Mouse (Mus musculus): ENCODE results near the gene Apol8.
"Not testable (repeated sequence)": the region's sequence is repeated elsewhere in the genome, so short reads cannot be mapped to it uniquely, and the experiment has no call there.

Gene Apol8

DNA sequence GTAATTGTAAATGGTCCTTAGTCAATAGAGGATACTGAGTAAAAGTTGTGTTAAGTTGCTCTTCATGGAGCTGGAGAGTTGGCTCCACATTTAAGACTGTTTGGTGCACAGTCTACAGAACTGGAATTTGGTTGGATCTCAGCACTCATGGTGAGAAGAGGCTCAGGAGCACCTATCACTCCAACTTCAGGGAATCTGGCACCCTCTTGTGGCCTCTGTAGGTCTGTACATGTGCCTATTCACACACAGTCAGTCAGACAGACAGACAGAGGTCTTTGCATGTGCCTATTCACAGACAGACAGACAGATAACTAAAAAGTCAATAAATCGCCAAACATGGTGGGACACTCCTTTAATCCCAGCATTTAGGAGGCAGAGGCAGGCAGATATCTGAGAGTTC is 6.3 kb downstream of the Apol8 start:
- no peak for DNase-seq (ENCODE audit: low spot score)

DNA sequence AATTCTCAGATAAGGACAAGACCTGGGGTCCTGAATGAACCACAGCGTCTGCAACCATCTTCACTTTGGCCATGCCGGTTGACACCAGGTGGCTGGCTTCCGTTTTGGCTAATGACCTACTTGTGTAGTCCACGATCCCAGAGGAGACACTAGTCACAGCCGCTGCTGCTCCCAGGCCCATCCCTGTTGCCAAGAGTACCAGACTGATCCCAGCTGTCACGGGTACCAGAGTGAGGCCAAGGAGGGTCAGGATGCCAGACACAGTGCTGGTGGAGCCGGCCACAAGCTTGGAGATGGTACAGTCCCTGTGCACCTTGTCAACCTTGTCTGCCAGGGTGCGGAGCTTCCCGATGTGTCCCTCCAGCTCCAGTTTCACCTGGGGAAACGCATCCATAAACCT is 7.1 kb downstream of the Apol8 start:
- no peak for DNase-seq (ENCODE audit: low spot score)

DNA sequence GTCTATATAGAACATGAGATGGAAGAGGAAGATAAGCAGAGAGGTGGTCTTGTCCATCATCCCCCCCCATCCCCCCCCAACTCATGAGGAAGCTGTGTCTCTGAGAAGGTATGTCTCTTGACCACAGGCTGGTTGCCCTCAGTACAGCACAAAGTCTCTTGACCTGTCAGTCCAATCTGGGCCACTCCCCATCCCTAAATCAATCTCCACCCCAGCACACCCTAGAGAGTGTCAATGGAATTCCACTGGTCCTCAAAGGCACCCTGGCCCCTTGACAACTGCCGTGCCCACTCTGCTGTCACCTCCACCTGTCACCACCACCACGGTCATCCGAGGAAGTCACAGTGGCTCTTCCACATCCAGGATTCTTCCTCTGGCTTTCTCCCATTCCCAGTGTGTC is 8.4 kb downstream of the Apol8 start:
- DNase-seq (ENCODE audit: low spot score) = no peak

DNA sequence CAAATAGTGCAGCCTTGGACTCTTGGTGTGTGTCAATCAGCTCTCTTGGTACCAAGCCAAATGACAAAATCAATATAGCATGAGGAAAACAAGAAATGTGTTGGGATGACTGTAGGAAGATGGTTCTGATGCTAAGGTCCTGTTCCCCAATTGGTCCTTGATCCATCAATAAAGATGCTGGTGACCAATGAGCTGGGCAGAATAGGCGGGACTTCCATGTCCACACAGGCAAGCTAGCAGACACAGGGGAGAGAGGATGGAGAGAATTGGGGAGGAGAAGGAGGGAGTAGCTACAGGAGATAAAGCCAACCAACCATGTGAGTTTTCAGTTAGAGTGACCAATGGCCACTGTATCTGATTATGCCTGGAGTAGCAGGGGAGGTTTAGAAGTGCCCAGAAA is 10.5 kb downstream of the Apol8 start:
- no peak for DNase-seq (ENCODE audit: low spot score)

DNA sequence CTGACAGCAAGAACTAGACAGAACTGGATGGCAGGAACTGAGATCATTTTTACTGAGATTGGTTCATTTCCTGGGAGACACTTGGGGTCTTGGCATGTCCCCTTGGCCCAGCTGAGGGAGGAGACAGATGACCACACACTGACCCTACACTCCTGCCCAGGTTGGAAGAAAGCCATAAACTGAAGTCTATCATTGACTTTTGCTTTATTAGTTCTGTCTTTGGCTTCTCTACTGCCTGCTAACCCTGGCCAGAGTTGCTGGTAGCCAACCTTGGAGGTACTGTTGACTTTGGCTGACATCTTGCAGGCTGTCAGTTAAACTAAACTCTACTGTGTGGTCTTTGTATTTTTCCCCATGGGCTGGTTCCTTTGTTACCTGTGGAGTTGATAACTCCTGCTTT is 11.7 kb downstream of the Apol8 start:
- DNase-seq (ENCODE audit: low spot score) = no peak

DNA sequence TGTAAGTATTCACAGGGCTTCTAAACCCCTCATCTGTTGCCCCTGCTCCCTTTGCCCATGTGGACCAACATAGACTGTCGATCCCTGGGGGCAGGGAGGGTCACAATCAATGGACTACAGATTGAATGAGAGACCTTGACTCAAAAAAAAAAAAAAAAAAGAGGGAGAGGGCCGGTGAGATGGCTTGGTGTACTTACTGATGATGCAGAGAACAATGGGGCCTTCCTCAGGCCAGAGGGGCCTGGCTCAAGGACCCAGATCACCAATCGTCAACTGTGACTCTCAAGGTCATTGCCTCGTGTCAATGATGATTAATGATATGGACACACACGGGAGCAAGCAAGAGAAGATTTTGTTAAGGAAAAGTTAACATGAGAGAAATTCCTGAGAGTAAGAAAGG is 12.2 kb downstream of the Apol8 start:
- no peak for DNase-seq (ENCODE audit: low spot score)

DNA sequence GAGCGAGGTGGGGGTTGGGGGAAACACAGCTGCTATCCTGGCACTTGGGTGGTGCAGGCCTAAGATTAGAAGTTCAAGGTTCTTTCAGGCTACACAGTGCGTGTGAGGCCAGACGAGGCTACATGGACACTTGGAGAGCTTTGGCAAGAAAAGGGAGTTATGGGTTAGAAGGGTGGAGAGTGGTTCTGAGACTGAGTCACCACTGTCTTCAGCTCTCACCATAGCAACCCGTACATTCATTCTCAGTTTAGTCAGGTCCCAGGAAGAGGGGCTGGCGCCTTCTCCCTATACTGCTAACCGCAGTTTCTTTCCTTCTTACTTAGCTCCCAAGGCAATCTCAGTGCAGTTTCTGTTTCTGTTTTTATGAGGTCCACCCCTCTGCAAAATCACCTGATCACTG is 15.2 kb downstream of the Apol8 start:
- not testable (repeated sequence) for DNase-seq (ENCODE audit: low spot score)

DNA sequence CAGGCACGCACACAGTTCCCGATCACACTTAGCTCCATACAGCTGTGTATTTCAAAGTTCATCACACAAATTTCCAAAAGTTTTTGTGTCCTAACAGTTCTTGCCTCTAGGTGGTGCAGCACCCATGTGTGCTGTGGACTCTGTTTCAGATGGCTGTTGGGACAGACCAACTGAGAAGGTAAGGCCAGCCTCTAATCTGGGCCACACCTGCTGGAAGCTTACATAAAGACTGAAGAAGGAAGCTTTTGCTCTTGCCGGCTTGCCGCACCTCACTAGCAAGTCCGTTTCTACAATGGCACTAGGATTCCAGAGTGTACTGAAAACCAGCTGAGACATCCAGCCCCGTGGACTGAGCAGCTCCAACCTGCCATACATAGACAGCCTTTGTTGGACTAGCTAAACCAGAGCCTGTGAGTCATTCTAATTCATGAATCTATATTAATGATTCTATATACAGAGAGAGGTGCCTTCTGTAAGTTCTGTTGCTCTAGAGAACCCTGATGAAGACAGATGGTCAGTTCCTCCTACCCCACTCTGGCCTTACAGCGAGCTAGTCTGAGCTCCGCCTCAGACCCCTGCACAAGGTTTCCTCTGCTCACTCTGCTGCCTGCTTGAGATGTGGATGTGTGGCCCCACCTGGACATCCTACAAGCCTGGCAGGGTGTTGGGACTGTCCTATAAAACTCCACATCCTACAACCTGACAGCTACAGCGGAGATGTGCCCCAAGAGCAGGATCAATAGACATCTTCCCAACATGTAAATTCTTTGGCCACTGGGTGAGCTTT is 16.1 kb downstream of the Apol8 start:
- DNase-seq (ENCODE audit: low spot score) = no peak

DNA sequence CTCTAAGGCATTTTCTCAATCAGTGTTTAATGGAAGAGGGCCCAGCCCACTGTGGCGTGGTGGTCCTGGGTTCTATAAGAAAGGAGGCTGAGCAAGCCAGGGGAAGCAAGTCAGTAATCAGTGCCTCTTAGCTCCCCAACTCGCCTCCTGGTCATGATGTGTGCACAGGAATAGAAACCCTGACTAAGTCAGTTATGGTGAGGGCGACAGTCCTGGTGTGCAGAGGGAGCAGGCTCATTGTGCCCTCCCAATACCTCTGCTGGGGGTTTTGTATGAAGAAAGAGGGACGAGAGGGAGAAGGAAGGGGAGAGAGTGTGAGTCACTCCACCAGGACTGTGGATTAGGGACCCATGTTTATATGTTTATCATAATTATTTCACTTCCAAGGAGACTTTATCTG is 22.9 kb downstream of the Apol8 start:
- DNase-seq (ENCODE audit: low spot score) = not testable (repeated sequence)

DNA sequence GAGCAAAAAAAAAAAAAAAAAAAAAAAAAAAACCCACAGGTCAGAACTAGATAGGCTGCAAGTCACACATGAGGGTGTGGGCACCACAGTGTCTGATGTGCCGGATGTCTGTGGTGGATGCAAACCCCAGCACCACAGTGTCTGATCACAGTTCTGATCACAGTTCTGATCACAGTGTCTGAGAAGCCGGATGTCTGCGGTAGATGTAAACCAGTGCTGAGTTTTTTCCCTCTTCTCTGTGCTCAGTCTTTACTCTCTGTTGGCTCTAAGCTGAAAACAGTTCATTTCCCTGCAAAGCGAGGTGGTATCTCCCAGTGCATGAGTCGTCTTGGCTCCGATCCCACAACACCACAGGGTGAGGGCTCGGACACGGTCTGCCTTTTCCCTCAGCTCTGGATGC is 23.4 kb downstream of the Apol8 start:
- DNase-seq (ENCODE audit: low spot score) = not testable (repeated sequence)

DNA sequence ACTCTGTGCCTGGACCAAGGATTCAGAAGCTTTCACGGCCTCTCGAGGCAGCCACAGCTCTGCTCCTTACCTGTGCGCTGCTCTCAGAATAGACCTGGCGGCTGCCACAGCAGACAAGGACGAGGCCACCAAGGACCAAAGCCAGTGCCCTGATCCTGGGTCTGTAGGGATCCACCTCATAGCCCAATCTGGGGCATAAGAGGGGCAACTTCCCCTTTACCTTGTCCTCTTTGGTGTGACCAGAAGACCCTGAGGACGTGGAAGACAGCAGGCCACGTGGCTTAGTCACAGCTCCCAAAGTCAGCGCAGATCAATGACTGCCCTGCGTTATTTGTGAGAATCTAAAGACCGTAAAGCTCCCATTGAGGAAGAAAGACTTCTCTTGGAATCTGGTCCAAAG is 24.0 kb downstream of the Apol8 start:
- DNase-seq (ENCODE audit: low spot score) = not testable (repeated sequence)

DNA sequence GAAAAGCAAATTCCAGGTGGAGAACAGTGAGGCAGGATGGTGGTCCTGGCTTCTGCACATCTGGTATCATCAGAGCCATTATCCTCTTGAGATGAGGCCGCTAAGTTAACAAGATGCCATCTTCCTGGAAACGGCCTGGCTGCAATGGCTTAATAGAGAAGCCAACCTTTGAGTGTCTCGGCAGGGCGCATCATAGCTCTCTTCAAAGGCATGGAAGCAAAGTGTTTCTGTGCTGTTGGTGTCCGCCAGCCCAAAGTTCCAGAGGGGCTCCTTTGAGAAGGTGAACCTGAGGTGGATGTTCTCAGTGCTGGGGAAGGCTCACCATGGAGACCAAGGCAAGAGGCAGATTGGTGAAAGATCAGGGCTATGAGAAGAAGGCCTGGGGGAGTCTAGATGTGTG is 25.2 kb downstream of the Apol8 start:
- DNase-seq (ENCODE audit: low spot score) = no peak

DNA sequence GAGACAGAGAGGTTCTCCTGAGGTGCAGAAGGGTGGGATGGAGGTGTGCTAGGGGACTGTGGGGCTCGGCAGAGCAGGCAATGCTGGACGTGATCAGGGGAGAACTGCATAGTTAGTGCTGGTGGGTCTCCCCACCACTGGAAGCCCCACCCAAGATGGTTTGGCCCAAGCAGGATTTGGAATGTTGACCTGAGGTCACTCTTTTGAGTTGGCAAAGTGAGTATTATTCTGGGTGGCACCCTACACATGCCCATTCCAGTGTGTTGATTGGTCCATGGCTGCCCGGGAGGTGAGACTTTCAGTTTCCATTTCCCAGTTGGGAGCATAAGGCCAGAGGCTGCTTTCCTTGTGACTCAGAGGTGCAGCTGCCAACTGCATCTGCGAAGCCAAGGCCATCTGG is 28.1 kb downstream of the Apol8 start, which contains the start of gene Apol9b:
TSS of gene Apol9b (plus strand) at position 301 of the 400 bp plus-strand sequence.
- DNase-seq (ENCODE audit: low spot score) = not testable (repeated sequence)

DNA sequence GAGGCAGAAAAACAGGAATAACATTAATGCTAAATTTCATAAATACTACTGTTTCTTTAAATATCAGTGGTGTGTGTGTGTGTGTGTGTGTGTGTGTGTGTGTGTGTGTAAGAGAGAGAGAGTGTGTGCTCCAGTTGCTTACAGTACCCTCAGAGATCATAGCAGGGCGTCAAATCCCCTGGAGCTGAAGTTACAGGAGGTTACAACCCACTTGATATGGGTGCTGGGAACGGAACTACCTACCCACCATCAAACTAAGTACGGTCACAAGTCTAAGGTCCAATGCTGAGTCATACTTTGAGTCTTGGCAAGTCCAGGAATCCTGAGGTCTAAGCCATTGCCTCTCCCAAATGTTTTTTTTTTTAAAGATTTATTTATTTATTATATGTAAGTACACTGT is 29.1 kb downstream of the Apol8 start:
- not testable (repeated sequence) for DNase-seq (ENCODE audit: low spot score)

DNA sequence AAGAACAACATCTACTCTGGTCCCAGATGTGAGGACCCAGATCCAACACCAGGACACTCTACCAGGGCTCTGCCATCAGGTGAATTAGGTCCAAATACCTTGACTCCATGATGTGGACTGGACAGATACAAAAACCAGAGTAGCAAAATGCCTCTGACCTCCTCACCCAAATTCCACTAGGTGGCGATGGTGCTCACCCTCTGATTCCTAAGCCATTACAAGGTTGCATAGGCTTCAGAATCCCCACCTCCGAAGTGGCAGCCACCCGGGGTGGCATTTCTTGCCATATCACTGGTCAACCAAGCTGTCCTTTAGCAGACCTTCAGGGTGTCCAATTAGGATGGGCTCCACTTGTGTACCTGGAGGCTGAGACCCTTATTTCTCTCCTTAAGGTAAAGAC is 29.7 kb downstream of the Apol8 start:
- not testable (repeated sequence) for DNase-seq (ENCODE audit: low spot score)

DNA sequence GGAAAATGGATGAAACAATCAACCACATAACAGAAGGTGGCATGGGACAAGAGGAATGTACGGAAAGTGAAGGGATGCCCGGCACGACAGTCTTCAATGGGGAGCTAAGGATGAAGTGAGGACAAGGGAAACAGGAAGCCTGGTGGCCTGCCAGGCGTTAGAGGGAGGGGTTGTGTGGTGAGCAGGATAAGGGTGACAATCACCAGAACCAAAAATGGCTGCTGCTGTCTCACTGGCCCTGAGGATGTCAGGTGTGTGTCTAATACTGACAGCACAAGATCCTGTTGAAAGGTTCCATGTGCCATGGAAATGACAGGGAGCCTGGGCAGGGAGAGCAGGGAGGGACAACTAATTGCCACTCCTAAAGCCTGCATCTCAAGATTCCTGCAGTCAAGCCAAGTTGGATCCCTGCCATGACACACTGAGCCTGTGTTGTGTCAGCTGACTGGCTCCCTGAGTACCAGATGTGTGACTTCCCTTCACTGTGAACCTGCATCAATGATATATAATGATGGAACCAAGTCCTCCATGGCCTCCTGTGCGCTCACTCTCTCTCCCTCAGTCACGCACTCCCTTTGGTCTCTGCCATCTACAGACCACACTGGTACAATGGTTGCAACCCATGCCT is 31.3 kb downstream of the Apol8 start:
- not testable (repeated sequence) for DNase-seq (ENCODE audit: low spot score)

DNA sequence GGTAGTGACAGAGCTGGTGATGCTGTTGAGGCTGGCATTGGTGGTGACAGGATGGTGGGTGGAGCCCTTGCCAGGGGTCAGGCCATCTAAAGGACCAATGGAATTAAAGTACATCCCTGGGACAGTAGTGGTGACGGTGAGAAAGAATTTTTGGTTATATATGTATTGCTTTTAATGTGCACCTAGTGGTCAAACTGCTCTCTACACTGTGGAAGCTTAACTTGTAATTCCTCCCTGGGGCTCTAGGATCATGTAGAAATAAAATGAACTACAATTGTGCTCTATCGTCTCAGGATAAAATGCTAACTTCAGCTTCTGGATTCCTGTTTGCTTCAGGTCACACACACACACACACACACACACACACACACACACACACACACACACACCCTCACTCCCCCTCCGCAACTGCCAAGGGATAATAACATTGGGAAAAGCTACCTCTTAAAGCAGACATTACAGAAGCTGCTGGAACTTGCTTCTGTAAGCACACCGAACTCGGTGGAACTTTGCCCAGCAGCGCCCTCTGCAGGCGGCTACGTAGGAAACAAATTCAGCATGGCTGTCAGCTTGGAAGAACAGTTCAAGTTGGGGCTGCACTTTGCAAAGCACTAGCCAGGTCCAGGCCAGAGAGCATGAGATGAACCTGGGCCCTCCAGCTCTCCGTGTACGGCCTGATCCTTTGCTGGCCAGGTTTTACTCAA is 32.4 kb downstream of the Apol8 start:
- not testable (repeated sequence) for DNase-seq (ENCODE audit: low spot score)

DNA sequence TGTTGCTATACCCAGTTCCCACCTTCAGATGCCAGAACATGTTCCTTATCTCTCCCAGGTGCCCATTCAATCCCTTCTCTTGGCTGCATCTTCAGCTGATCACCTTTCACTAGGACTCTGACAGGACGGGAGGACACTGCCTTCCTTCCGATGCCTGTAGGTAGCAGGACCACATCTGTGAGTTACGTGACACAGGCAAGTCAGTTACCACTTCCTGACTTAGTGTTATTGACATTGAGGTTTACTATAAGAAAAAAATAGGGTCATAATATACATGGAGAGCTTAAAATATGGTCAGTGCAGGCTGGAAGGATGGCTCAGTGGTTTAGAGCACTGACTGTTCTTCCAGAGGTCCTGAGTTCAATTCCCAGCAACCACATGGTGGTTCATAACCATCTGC is 35.3 kb downstream of the Apol8 start:
- not testable (repeated sequence) for DNase-seq (ENCODE audit: low spot score)

DNA sequence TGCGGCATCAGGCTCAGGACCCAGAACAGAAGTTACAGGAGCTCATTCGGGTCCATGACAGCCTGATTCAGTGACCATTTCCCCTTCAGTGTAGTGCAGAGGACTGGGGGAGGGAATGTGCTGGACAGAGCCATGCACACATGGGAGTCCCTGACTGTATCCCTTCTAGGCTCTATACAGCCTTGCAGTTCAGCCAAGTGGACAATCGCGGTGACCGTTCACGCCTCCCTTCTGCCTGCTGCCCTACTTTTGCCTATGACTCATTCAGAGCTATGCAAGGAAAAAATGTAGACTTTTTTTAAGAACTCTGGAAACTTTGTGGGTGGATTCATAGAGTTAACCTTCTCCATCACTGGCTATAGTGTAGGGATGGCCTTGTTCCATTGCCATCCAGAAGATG is 38.6 kb downstream of the Apol8 start:
- not testable (repeated sequence) for DNase-seq (ENCODE audit: low spot score)

DNA sequence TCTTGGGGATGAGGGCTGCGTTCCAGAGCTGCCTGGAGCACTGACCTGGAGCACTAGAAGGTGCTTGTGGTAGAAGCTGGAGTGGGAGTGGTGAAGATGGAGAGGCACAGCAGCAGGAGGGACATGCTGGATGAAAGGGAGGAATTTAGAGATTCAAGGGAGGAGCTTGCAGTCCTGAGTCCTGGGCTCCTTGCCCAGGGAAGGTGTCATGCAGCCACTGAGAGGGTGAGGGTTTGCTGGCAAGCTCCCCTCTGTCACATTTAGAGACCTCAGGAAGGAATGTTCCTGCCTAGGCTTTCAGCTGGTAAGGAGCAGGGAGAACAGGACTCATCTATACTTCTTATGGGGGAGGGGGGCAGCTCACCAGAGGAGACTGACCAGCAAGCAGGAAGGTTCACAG is 47.9 kb downstream of the Apol8 start:
- DNase-seq (ENCODE audit: low spot score) = not testable (repeated sequence)

DNA sequence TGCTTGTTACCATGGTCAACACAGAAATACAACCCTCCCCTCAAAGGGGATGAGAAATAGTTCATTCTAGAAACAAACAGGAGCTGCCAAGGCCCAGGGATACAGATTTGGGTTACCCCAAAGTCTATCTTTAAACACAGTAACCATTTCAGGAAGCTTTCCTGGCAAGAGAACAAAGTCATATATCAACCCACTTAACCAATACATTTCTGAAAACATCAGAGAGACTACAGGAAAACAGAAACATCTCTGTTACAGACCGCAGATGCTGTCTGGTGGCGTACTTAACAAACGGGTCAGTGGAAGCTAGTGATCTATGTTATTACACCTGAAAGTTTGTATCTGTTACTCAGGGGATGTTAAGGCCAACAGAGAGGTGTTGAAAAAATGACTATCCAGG is 51.5 kb downstream of the Apol8 start:
- DNase-seq (ENCODE audit: low spot score) = not testable (repeated sequence)

DNA sequence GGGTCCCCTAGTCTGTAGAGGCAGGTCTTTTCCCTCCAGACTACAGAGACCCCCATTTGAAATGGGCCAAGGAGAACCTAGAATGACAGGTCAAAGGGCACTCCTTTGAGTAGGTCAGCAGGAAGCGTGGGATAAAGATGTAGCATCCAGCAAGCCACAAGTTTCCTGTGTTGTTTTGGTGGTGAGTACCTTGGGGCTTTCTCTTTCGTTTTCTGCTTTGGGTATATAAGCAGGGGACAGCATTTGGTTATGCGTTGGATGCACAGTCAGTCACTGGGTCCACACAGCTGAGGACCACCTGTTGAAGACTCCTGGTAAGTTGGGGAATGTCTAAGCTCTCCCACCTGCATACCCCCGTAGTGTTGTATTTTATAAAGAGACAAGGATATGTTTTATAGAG is 58.1 kb downstream of the Apol8 start, which contains the start of gene Apol7e:
TSS of gene Apol7e (plus strand) at position 202 of the 400 bp plus-strand sequence.
- DNase-seq (ENCODE audit: low spot score) = not testable (repeated sequence)

Data from ovary, adult 18-20 months (tissue).